Mouse (Mus musculus) mature B cell (primary cell): ENCODE measurements around the gene Hoxd13.

Experiments
- in situ Hi-C: fragments of 300-500 bp; cut with MboI; formaldehyde crosslinking; loops from 2 replicates; pipeline ENCODE4 v1.14.3; 2019

The Hoxd13 gene

DNA sequence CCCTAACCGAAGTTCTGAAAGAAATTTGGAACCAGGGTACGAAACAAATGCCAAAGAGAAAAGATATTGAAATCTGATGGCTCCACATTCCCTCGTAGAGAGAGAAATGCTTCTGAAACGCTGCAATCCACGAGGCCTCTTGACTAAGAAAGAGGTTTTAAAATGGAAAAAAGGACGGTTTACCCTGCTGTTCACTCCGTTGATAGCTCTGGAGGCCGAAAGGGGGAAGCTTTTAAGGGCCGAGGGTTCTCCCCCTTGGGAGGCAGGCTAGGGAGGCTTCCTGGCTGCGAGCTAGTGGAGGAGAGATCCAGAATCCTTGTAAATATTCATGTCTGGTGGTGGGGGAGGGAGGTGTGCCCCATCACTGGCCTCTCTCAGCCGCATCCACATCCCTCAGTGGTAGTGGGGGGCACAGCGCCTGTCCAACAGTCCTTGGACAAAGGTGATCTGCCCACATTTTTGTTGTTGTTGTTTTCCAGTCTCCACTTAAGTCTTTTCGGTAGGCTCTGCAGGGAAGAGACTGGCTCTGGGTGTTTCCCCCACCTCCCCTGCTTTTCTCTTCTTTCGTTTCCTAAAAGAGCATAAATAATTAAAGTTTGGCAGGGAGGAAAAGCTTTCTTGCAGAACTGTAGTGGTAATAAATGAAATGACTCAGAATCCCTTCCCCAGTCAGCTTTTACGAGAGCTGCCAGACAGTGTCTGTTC, 10.9 kb downstream of the Hoxd13 start, which contains the start of gene Hoxd11:
Hoxd11 (plus strand) TSS at position 667 of the 705 bp plus-strand sequence.
- in situ Hi-C loops = no loop called here

DNA sequence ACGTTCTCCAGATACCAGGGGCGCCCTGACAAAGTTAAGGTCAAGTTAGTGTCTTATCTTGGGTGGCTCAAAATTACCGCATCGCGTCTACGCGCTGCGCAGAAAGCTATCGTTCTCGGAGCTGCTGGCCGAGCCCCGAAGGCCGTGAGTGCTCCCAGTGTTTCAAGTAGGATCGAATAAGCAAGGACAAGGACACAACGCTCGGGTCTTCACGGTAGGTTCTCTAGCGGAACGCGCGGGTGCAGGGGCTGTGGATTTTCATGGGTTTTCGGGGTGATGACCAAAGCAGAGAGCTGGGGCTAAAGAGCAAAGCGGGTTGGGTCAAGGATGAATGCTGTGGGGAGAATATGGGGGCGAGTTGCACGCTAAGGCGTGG, 11.5 kb downstream of the Hoxd13 start:
- in situ Hi-C loops = no loop called here

DNA sequence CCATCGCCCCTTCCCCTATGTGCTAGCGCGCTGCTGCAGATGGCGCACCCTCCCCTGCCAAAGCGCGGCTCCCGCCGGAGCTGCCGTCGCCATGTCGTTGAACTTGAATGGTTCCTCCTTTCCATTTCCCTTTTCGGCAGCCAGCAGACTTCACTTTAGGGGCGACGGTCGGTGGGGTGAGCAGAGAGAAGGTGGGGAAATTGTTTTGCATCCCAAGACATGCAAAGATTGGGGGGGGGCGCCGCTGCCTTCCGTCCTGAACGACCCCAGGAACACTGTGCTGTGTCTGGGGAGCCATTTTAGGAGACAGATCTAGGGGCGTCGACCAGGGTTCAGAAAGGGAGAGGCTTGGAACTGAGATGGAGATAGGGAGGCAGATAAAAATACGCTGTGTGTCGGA, 11.9 kb downstream of the Hoxd13 start:
- in situ Hi-C loops = no loop called here

DNA sequence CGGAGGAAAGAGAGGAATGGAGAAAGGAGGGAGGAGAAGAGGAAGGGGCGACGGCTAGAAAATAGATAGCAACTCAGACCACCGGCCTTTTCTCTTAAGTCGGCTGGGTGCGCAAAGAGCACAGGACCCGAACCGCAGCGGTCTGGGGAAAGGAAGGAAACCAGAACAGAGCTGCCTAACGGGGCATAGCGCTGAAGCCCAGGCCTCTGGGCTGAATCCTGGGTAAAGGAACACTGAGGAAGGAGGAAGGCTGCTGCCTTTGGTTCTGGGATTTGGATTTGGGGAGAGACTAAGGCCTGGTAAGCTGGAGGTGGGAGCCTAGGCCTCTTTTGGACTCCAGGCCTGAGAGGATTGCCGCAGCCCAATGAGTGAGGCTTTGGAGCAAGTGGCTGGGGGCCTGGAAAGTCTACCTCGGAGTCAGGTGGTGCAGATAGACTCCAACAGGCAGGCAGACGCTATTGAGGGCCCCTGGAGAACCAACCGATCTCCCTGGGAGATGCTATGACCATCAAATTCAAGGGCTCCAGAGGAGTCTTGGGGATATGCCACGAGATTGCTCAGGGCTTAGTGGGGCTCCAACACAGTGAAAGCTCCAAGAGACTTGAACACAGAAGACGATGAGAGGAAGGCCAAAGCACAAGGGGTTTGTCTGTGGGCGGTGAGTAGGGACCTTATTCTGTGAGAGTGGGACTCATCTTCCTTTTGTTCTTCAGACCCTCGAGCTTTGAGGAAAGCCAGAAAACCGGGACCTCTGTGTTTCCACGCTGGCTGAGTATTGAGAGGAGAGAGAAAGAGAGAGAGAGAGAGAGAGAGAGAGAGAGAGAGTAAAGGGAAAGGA, 12.7 kb downstream of the Hoxd13 start:
- in situ Hi-C loops = no loop called here

DNA sequence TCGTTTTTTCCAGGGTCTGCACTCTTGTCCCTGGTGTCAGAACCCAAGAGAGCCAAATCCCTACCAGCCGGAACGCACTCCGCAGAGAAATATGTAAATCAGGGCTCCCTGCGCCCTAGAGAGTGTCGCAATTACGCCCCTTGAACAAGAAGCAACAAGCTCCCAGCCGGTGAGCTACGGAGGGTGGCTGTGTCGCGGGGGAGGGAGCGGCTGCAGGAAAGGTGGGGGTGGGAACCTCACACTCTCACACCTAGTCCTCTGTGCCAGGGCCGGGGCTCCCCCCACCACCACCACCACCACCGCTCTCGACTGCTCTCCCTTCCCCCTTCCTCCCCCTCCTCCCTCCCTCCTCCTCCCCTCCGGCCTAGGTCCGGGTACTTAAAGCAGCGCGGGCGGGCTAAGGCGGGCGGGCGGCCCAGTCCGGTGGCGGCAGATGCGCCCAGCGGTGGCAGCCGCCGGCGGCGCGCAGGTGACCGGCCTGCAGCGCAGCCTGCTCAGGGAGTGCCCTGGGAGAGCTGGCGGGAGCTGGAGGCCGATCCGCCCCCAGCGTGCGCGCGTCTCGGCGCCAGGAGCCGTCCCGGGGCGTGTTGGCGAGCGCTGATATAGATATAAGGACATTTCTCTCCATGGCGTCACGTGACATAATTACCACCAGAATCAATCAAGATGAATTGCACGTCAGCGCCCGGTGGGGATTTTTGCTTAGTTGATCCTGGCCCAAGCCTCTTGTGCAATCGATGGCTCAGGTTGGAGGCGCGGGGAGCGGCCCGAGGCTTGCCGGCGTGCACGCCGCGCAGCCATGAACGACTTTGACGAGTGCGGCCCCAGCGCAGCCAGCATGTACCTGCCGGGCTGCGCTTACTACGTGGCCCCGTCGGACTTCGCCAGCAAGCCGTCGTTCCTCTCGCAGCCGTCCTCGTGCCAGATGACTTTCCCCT, 13.8 kb downstream of the Hoxd13 start:
- in situ Hi-C loops = no loop called here

DNA sequence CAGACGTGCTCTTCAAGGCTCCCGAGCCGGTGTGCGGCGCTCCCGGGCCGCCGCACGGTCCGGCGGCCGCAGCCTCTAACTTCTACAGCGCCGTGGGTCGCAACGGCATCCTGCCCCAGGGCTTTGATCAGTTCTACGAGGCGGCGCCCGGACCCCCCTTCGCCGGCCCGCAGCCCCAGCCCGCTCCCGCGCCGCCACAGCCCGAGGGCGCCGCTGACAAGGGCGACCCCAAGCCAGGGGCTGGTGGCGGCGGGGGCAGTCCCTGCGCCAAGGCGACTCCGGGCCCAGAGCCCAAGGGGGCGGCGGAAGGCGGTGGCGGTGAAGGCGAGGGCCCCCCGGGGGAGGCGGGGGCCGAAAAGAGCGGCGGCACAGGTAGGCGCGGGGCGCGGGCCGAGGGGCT, 14.7 kb downstream of the Hoxd13 start:
- in situ Hi-C loops = no loop called here

DNA sequence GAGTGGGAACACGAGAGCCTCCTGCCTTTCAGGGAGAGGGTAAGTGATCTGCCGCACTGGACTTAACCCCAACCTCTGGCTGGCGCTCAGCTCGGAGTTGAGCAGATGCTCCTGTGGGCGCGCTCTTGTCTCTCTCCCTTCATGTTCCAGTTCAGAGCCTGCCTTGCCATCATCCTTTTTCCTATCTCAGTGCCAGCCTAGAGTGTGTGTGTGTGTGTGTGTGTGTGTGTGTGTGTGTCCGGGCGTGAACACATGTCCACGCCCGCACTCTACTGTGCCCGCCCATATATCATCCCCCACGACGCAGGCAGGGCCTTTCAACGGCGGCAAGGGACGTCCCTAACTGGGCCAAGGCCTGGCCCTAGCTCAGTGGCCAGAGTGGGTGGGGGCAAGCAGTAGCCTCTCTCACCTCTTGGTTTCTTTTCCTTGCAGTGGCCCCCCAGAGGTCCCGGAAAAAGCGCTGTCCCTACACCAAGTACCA, 15.4 kb downstream of the Hoxd13 start:
- in situ Hi-C loops = no loop called here

DNA sequence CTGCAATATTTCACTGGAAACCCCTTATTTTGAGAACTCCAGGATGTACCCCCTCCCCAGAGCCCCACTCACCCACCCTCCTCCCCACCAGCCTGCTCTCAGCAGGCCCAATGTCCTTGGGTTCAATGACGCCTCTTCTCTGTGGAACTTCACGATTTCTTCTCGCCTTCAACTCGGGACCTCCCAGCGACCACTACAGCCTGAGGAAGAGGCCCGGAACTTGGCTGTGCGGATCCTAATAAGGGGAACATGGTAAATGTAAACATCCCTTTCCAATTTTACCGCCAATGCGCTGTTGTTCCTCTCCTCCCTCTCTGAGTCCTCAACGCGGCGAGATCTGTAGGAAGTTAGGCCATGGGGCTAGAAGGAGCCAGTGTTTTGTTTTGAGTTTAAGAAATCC, 16.0 kb downstream of the Hoxd13 start:
- in situ Hi-C loops = no loop called here

DNA sequence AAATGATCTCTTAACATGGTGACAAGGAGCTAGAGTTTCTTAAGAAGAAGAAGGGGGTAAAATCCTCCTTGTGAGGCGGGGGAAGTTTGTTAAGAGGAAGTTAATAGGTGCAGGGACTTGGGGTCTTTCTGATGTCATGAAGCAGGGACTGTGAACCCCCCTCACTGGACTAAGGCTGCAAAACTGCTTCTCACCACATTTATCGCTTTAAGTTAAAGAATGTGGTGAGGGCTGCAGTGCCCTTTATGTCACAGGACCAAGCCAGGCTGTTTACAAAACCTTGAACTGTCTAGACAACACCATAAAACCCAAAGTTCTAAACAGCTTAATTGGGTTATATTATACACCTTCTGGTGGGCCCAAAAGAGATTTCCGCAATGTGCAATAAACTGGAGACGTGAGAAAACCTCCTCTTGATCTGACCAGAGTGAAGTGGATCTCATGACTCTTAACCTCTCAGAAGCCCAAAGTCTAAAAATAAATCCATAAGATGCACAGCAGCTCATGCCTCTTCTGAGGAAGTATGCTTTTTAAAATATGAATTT, 17.0 kb downstream of the Hoxd13 start:
- in situ Hi-C loops = no loop called here

DNA sequence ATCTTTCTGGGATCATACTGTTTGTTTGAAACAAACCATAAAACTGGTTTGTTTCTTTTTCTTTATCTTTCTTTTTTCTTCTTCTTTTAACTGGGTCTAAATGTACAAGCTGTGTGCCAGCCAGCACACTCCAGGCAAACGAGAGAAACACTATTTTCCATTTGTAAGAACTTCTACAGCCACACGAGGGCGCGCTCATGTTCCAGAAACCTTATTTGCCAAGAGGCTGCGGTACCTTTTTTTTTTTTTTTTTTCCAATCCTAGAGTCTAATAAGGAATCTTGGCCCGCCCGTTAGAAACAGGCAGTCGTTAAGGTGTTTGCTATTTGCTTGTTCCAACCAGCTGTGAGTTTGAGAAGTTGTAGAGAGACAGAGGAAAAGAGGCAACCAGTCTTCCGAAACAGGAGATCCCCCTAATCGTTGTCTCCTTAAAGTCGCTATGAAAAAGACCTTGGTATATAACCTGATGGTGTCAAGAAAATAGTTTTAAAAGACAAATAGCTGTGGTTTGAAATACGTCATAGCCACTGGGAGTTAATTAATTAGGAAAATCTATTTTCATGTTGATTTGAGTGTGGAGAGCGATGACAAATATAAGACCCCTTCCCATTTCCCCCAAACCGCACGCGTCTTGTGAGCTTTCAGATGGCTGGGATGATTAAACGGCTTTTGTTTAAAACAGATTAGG, 18.3 kb downstream of the Hoxd13 start:
- in situ Hi-C loops = no loop called here

DNA sequence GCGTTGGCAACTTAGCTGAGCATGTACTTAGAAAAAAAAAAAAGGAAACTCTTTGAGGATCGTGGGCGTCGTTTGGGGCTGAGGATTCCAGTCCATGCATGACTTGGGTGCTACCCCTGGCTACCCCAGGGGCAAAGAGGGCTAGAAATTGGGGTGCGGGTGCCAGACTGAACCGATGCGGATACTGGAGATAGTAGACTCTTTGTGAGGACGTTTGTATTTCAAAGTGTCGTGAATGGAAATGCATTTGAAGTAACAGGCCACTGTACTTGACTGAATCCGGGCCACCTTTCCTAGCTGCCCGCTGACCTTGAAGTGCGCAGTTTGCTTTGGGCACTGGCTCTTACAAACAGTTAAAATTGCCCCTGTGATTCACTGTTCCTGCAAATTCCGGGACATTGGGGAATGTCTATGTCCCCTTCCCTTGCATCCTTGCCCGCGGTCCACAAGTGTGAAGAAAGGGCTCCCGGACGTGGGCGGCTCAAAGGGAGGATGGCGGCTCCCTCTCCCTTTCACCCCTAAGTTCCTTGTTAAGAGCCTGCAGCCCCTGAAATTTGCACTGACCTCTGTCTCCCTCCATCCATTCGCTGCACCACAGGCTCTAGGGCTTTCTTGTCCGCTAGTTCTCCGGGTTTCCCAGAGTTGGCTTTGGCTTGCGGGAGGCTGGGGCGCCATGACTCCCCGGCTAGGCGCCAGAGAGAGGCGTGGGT, 19.0 kb downstream of the Hoxd13 start:
- in situ Hi-C loops = no loop called here

DNA sequence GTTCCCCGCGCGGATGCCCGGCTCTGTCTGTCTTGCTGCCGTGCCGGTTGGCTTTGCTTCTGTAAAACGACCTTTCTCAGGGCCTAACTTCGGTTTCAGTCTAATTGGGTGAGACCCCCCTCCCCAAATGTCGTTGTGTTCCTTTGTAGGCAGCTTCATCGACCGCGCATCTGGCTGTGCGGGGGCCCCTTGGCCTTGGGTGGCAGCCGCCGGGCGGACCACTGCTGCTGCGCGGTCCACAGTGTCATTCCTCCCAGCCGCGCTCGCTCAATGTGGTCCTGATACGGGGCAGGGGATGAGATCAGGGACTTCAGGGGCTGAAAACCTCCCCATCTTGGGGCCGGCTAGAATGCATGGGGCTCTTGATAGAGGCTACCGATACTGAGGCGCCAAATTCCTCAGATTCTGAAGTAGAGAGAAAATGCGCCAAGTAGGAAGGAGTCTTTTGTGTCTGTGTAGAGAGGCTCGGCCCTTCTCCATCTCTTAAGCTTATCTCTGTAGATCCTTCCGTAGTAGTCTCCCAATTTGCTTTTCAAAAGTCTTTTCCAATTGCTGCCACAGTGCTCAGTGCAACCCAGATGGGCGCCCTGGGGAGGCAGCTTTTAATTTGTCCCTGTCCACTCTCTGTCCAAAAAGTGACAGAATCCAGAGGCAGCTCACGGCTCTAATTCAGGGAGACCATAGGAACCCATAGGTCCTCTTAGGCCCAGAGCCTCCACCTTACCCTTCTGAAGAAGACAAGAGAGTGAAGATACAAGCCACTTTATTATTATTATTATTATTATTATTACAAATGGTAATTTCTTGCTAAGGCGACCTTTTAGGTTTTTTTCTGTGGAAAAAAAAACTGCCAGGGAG, 19.8 kb downstream of the Hoxd13 start:
- in situ Hi-C loops = no loop called here

DNA sequence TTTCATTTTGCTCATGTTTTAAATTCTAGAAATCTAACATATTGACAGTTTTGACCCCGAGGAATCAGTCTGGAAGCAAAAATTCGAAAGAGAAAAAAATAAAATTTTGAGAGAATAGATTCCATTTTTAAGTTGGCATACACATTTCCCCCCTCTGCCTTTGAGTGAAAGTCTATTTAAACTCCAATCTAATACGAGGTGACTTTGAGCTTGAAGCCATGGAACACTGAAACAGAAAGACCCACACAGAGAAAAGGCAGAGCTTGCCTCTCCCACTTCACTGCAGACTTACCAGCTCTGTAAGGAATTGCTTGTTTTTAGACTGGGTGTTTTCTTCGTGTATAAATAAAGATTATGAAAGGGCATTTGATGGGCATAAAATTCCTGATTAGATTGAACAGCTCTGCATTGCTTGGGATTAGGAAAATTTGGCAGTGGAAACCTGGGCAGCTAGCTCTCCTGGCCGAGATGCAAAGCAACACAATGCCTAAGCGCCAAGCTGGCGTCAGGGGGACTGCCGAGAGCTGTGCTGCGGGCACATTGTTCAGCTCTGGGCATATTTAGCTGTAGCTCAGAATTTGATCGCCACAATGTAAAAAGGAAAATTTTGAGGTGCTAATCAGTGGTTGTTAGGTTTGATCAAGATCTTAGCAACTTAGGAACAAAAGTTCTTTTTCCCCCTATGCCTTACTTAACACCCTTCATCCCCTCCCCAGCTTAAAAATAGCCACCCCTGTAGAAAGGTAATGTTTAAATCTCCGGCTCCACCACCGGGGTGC, 20.9 kb downstream of the Hoxd13 start:
- in situ Hi-C loops = no loop called here

DNA sequence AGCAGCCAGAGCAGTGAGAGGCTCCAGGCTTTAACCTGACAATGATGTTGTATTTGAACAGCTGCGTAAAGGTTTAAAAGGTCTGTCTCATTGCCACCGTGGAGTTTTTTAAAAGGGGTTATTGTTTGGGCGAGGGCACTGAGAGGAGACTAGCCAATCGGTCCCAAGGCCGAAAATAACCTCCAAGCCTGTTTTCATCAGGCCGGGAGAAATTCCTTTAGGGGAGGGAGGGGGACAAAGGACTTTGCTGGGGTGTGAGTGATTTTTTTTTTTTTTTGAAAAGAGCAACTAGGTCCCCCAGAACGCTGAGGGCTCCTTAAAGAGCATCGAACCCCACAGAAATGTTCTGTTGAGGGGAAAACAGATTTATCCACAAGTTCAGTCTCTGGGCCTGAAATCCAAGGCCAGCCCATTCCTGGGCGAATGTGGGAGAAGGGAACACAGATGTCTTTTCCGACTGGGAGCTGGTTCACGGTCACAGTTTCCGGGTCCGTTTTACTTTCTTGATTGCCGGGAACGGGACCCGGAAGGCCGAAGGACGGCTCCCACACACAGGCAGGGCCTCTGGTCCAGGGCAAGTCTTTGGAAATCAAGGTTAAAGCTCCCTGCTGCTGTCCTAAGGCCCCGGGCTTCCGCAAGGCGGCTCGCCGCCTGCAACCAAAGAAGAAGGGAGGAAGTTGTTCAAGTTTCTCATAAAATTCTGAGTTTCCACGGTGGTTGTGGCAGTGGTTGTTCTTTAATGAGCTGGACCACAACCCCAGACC, 21.6 kb downstream of the Hoxd13 start:
- in situ Hi-C loops = no loop called here

DNA sequence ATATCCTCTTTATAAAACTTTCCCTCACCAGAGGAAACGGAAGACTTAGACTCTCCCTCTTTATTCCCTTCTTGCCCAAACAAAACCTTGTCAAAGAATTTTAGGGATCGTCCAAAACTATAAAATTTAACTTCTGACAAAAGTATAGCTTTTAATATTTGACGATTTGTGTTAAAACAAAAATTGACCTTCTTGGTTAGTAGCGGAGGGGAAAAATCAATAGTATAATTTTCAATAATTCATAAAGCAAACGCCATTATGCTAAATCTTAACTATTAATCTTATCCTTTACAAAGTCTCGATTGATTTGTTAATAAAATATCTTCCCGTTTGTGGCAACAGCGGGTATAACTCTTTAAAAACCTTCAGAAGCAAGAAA, 22.2 kb downstream of the Hoxd13 start:
- in situ Hi-C loops = no loop called here

DNA sequence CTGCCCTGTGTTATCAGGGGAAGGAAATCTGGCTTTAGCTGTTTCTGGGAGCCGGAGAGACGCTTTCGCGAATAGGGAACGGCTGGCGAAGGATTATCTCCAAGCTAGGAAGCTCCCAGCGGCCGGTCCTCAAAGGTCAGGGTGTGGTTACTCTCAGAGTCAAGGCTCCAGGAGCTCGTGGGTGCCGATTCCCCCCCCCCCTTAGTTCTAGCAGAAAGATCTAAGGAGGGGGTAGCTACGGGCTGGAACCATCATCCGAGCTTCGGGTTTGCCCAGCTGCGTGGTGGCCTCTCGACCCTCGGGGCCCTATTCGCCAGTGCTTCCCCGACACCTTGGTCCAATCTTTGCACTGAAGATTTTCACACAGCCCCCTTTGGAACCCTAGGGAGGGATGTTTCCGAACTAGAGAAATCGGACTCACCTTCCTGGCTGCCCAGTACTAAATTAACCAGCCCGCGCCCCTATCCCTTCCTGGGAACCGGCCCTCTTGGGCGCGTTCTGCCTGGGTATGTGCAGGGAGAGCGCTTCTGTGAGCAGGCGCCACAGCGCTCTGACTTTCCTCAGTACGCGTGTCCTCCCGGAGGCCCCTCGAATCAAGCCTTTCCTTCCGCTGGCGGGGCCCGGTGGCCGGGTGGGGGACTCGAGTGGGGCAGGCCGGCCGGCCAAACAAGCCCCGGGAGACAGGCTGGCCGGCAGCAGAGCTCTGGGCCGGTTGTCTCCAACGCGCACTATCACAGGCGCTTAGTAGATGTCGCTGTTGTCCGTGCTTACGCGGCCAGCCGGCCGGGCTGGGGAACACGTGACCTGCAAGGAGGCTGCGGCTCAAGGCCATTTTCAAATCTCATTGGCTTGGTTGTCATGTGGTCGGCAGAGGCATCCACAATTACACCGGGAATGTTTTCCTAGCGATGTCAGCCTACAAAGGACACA, 23.2 kb downstream of the Hoxd13 start, which contains the start of gene Hoxd10:
Hoxd10 (plus strand) TSS at position 903 of the 930 bp plus-strand sequence.
- in situ Hi-C loops = no loop called here
